Mouse (Mus musculus) MEL (cell line): ENCODE measurements around the gene Habp2. TPM values are rescaled to one million over a fixed set of nuclear protein-coding genes. Genes with fewer than 3 reads are reported as not detected.

Source experiments
- DNase-seq: peaks from one replicate; pipeline ENCODE4 v3.0.0; 2011; ENCODE audit warnings: low read depth, low spot score
- H3K27ac ChIP-seq: 2 replicates; pipeline ENCODE4 v1.5.1; 2012; ENCODE audit warnings: low read depth, mild to moderate bottlenecking, control low read depth, low read length, moderate library complexity; ENCODE audit not compliant: control insufficient read depth
- H3K27me3 ChIP-seq, 2 experiments: fragments of 150-350 bp in 1 of 2; sonication (generic) in 1 of 2; 2 replicates each; pipeline ENCODE4 v1.6.1; 2012; ENCODE audit warnings: low read length in 2 of 2, mild to moderate bottlenecking in 2 of 2, improper control_type of control experiment in 1 of 2, moderate library complexity in 1 of 2; ENCODE audit not compliant: insufficient read depth in 2 of 2, control insufficient read depth in 1 of 2
- H3K36me3 ChIP-seq, 2 experiments: 2 replicates each; pipeline ENCODE4 v1.6.1; 2012 to 2014; ENCODE audit warnings: low read length in 2 of 2, improper control_type of control experiment in 1 of 2, inconsistent platforms in 1 of 2, mild to moderate bottlenecking in 1 of 2; ENCODE audit not compliant: insufficient read depth in 2 of 2, control insufficient read depth in 1 of 2
- H3K4me1 ChIP-seq, 2 experiments: fragments of 150-350 bp in 1 of 2; sonication (generic) in 1 of 2; 2 replicates each; pipeline ENCODE4 v1.6.1; 2012; ENCODE audit warnings: low read length in 2 of 2, improper control_type of control experiment in 1 of 2, mild to moderate bottlenecking in 1 of 2; ENCODE audit not compliant: insufficient read depth in 2 of 2, control insufficient read depth in 1 of 2
- H3K4me3 ChIP-seq, 2 experiments: fragments of 150-350 bp in 1 of 2; sonication (generic) in 1 of 2; 2 replicates each; pipeline ENCODE4 v1.5.1; 2012; ENCODE audit warnings: low read depth in 2 of 2, low read length in 2 of 2, mild to moderate bottlenecking in 2 of 2, moderate library complexity in 2 of 2, control low read depth in 1 of 2, improper control_type of control experiment in 1 of 2; ENCODE audit not compliant: control insufficient read depth in 1 of 2, insufficient read depth in 1 of 2
- H3K79me2 ChIP-seq: 2 replicates; pipeline ENCODE4 v1.6.1; 2012; ENCODE audit warnings: mild to moderate bottlenecking, low read length, moderate library complexity; ENCODE audit not compliant: control insufficient read depth, poor library complexity, insufficient read depth
- H3K9ac ChIP-seq: 2 replicates; pipeline ENCODE4 v1.6.1; 2012; ENCODE audit warnings: low read depth, mild to moderate bottlenecking, control low read depth, low read length, moderate library complexity; ENCODE audit not compliant: control insufficient read depth, poor library complexity, severe bottlenecking
- H3K9me3 ChIP-seq: fragments of 150-350 bp; sonication (generic); replicated peaks from 2 replicates; pipeline ENCODE4 v1.6.1; 2012; ENCODE audit warnings: mild to moderate bottlenecking, low read length, improper control_type of control experiment, moderate library complexity; ENCODE audit not compliant: insufficient read depth
- CTCF ChIP-seq, 3 experiments: IDR thresholded peaks in 2 of 3; conservative IDR thresholded peaks in 1 of 3; 2 replicates each; pipeline ENCODE4 v1.5.1; 2011 to 2012; ENCODE audit warnings: low read length in 3 of 3, low read depth in 2 of 3, mild to moderate bottlenecking in 2 of 3, improper control_type of control experiment in 1 of 3, inconsistent platforms in 1 of 3, mixed read lengths in 1 of 3, moderate library complexity in 1 of 3; ENCODE audit not compliant: control insufficient read depth in 1 of 3, insufficient read depth in 1 of 3, poor library complexity in 1 of 3, severe bottlenecking in 1 of 3
- EP300 ChIP-seq, 2 experiments: IDR thresholded peaks; 2 replicates each; pipeline ENCODE4 v1.6.1; 2011; ENCODE audit warnings: improper control_type of control experiment in 2 of 2, low read length in 2 of 2, low read depth in 1 of 2, mild to moderate bottlenecking in 1 of 2
- ETS1 ChIP-seq: IDR thresholded peaks from 2 replicates; pipeline ENCODE4 v1.6.1; 2012; ENCODE audit warnings: low read depth, mild to moderate bottlenecking, inconsistent platforms, low read length, improper control_type of control experiment, moderate library complexity
- GATA1 ChIP-seq: IDR thresholded peaks from 2 replicates; pipeline ENCODE4 v1.6.1; 2011; ENCODE audit warnings: low read depth, low read length, improper control_type of control experiment
- MAFK ChIP-seq: IDR thresholded peaks from 2 replicates; pipeline ENCODE4 v1.6.1; 2011; ENCODE audit warnings: low read depth, mild to moderate bottlenecking, low read length, improper control_type of control experiment, borderline replicate concordance
- MAX ChIP-seq: IDR thresholded peaks from 2 replicates; pipeline ENCODE4 v1.6.1; 2011; ENCODE audit warnings: low read length, improper control_type of control experiment
- MAZ ChIP-seq: IDR thresholded peaks from 2 replicates; pipeline ENCODE4 v1.6.1; 2012; ENCODE audit warnings: low read depth, mild to moderate bottlenecking, inconsistent platforms, low read length, improper control_type of control experiment
- MEF2A ChIP-seq: IDR thresholded peaks from 2 replicates; pipeline ENCODE4 v1.6.1; 2014; ENCODE audit warnings: low read depth, mild to moderate bottlenecking, inconsistent platforms, low read length, improper control_type of control experiment; ENCODE audit not compliant: poor library complexity, insufficient replicate concordance, severe bottlenecking; ENCODE audit errors: extremely low read depth
- MXI1 ChIP-seq: IDR thresholded peaks from 2 replicates; pipeline ENCODE4 v1.6.1; 2011; ENCODE audit warnings: mild to moderate bottlenecking, low read depth, low read length, improper control_type of control experiment
- MYB ChIP-seq: IDR thresholded peaks from 2 replicates; pipeline ENCODE4 v1.6.1; 2011; ENCODE audit warnings: mild to moderate bottlenecking, low read depth, low read length, improper control_type of control experiment
- NRF1 ChIP-seq: IDR thresholded peaks from 2 replicates; pipeline ENCODE4 v1.6.1; 2014; ENCODE audit warnings: low read depth, mild to moderate bottlenecking, inconsistent platforms, low read length, improper control_type of control experiment, moderate library complexity; ENCODE audit not compliant: poor library complexity, insufficient read depth, severe bottlenecking
- POLR2AphosphoS5 ChIP-seq: IDR thresholded peaks from 2 replicates; pipeline ENCODE4 v1.6.1; 2012; ENCODE audit warnings: low read depth, borderline replicate concordance, mild to moderate bottlenecking, inconsistent platforms, low read length, moderate library complexity, mixed read lengths
- RAD21 ChIP-seq: IDR thresholded peaks from 2 replicates; pipeline ENCODE4 v1.6.1; 2011; ENCODE audit warnings: mild to moderate bottlenecking, low read depth, low read length, improper control_type of control experiment
- SMC3 ChIP-seq: IDR thresholded peaks from 2 replicates; pipeline ENCODE4 v1.6.1; 2011; ENCODE audit warnings: low read depth, low read length, improper control_type of control experiment
- TAL1 ChIP-seq: IDR thresholded peaks from 2 replicates; pipeline ENCODE4 v1.6.1; 2012; ENCODE audit warnings: mild to moderate bottlenecking, inconsistent platforms, low read length, moderate library complexity, mixed read lengths
- TCF12 ChIP-seq: IDR thresholded peaks from 2 replicates; pipeline ENCODE4 v1.6.1; 2014; ENCODE audit warnings: low read depth, mild to moderate bottlenecking, inconsistent platforms, low read length, improper control_type of control experiment, moderate library complexity
- ZC3H11A ChIP-seq: IDR thresholded peaks from 2 replicates; pipeline ENCODE4 v1.6.1; 2012; ENCODE audit warnings: low read depth, mild to moderate bottlenecking, inconsistent platforms, low read length, improper control_type of control experiment
- ZKSCAN1 ChIP-seq: IDR thresholded peaks from 2 replicates; pipeline ENCODE4 v1.6.1; 2012; ENCODE audit warnings: low read depth, mild to moderate bottlenecking, inconsistent platforms, low read length, improper control_type of control experiment, moderate library complexity
- ZMIZ1 ChIP-seq: IDR thresholded peaks from 2 replicates; pipeline ENCODE4 v1.6.1; 2012; ENCODE audit warnings: low read depth, mild to moderate bottlenecking, inconsistent platforms, low read length, improper control_type of control experiment, moderate library complexity
- ZNF384 ChIP-seq: IDR thresholded peaks from 2 replicates; pipeline ENCODE4 v1.6.1; 2012; ENCODE audit warnings: low read depth, mild to moderate bottlenecking, inconsistent platforms, low read length, improper control_type of control experiment
- polyA plus RNA-seq, 2 experiments: library from polyadenylated mRNA; stranded (reverse) in 1 of 2; unstranded in 1 of 2; fragments of >175 nt in 1 of 2; fragments of >200 nt in 1 of 2; gene quantifications; 2 replicates each; pipeline versions ENCODE4 v1.2.1 to v1.2.4; 2012; ENCODE audit warnings: low replicate concordance in 2 of 2, low read depth in 1 of 2; ENCODE audit not compliant: insufficient read length in 2 of 2, insufficient read depth in 1 of 2, missing spikeins in 1 of 2
- total RNA-seq: library from RNA; depleted of rRNA; stranded (reverse); fragments of 300-350 nt; gene quantifications from 2 replicates; pipeline ENCODE4 v1.2.3, GENCODE M21; 2012

Habp2 gene
- total and polyA plus RNA-seq, 3 experiments: not detected

GRCm38 (mm10) chr19:56291898-56292297 lies 5.0 kb downstream of the Habp2 start:
- H3K27ac ChIP-seq: no peak overlapping the region
- DNase-seq: no peak
- peaks cover 0 to 2% of the 10 kb centered on the region in 2 experiments; a peak in 3 of 4 replicates for H3K27me3 ChIP-seq
- no peak overlapping the region for H3K4me3 ChIP-seq
- no peaks in the 10 kb centered on the region for H3K79me2 ChIP-seq
- no peaks in the 10 kb centered on the region for H3K36me3 ChIP-seq
- TF ChIP-seq MXI1: no peak
- no peak for TF ChIP-seq MAX
- TF ChIP-seq MAFK: no peak
- TF ChIP-seq MYB: no peak
- no peak overlapping the region for H3K9ac ChIP-seq
- H3K9me3 ChIP-seq: no peaks in the 10 kb centered on the region
- H3K4me1 ChIP-seq: no peaks in the 10 kb centered on the region

GRCm38 (mm10) chr19:56292335-56292734 lies 5.4 kb downstream of the Habp2 start:
- DNase-seq: peak; percentile 10
- H3K4me1 ChIP-seq: no peaks in the 10 kb centered on the region
- no peak for TF ChIP-seq MAZ
- TF ChIP-seq MYB: no peak
- no peak for TF ChIP-seq GATA1
- no peak for TF ChIP-seq MEF2A
- no peak for TF ChIP-seq ZNF384
- no peak for TF ChIP-seq EP300 (IDR thresholded peaks at IDR 0.05; ENCODE audit: low read depth in 1 of 2, low read length in 2 of 2)
- no peak for TF ChIP-seq NRF1
- no peak for TF ChIP-seq TAL1
- no peak for TF ChIP-seq POLR2AphosphoS5
- no peak for TF ChIP-seq ZKSCAN1
- no peaks in the 10 kb centered on the region for H3K9me3 ChIP-seq
- no peaks in the 10 kb centered on the region for H3K36me3 ChIP-seq
- H3K4me3 ChIP-seq: no peak overlapping the region
- H3K9ac ChIP-seq: no peak overlapping the region
- H3K27ac ChIP-seq: no peak overlapping the region
- H3K79me2 ChIP-seq: no peaks in the 10 kb centered on the region
- H3K27me3 ChIP-seq: peaks cover 2% of the 10 kb centered on the region in 2 experiments; a peak in 3 of 4 replicates

- no peaks in the 10 kb centered on the region for H3K36me3 ChIP-seq
- peak; percentile 66 for DNase-seq
Measured at GRCm38 (mm10) chr19:56294654-56295399, 7.9 kb downstream of the Habp2 start.

More at GRCm38 (mm10) chr19:56294654-56295399, 7.9 kb downstream of the Habp2 start:
- no peak overlapping the region for H3K4me3 ChIP-seq
- H3K27ac ChIP-seq: no peak overlapping the region
- no peak for TF ChIP-seq EP300 (IDR thresholded peaks at IDR 0.05; ENCODE audit: low read depth in 1 of 2, low read length in 2 of 2)
- TF ChIP-seq ZMIZ1: no peak
- TF ChIP-seq RAD21: peak; percentile 81
- TF ChIP-seq SMC3: peak; percentile 67
- peak; percentile 43 for TF ChIP-seq ZC3H11A
- TF ChIP-seq CTCF (IDR thresholded peaks at IDR 0.05 in 2 of 3, conservative IDR thresholded peaks at IDR 0.05 in 1 of 3; ENCODE audit: control insufficient read depth in 1 of 3, insufficient read depth in 1 of 3, low read depth in 2 of 3, low read length in 3 of 3, poor library complexity in 1 of 3, severe bottlenecking in 1 of 3): peak; percentile 75 to 89 (median 78)
- TF ChIP-seq TCF12: no peak
- peak; percentile 61 for TF ChIP-seq ZNF384
- TF ChIP-seq ETS1: no peak
- no peaks in the 10 kb centered on the region for H3K4me1 ChIP-seq
- peaks cover 0 to 7% of the 10 kb centered on the region in 2 experiments; a peak in 2 of 4 replicates for H3K27me3 ChIP-seq
- no peak overlapping the region for H3K9ac ChIP-seq
- H3K9me3 ChIP-seq: no peaks in the 10 kb centered on the region
- no peaks in the 10 kb centered on the region for H3K79me2 ChIP-seq
